Mouse (Mus musculus) stomach, postnatal 0 days (tissue): ENCODE results near the gene Adam10.

ENCODE experiments used
- CTCF ChIP-seq: IDR thresholded peaks from 2 replicates; pipeline ENCODE4 v1.5.1; 2016; ENCODE audit warnings: antibody characterized with exemption, low read depth, mild to moderate bottlenecking, moderate library complexity
- EP300 ChIP-seq: optimal IDR thresholded peaks from 2 replicates; pipeline ENCODE3; 2016; ENCODE audit warnings: antibody characterized with exemption

DNA sequence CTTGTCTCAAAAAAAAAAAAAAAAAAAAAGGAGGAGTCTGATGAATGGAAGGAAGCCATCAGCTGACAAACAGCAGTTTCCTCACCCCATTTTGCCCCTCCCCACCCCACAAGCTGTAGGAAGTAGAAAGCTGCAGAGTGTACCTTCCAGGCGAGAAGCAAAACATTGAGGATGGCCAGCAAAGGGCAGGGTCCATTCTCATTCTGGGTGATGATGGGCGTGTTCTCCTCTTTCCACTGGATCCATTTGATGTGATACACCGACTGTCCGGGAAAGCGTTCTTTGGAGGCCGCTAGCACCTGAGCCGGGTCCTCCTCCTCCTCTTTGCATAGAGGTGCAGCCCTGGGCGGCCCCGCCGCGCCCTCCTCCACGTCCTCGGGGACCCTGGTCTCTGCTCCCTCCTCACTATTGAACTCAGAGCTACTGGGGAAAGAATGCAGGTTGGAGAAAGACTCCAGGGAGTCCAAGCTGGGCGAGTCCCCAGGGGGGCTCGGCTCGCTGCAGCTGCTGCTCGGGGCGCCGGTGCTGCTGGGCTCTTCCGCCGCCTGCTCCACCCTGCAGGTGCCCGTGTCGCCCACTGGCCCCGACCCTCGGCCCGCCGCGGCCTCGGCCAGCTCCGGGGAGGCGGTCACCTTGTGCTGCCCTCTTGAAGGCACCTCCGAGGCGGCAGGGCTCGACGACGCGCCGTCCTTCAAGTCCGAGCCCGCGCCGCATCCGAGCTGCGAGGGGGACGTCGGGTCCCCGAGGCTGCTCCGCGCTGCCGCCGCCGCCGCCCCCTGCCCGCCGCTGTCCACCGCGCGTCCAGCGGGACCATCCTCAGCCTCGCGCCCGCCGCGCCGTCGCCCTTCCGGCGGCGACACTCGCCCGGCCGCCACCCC is 22.4 kb upstream of the Adam10 start, which contains the start of gene Gm10642:
- TF ChIP-seq CTCF (no peak), EP300 (no peak)
